Mouse (Mus musculus) heart, embryonic 16.5 days (tissue): Measurements from ENCODE around the gene Cd37. TPM values are rescaled to one million over a fixed set of nuclear protein-coding genes. Genes with fewer than 3 reads are reported as not detected.

Experiments
- ATAC-seq: fragments of 200-750 bp; cut with Nextera tagmentation; replicated peaks from 2 replicates; pipeline ENCODE4 v1.8.0; 2017; ENCODE audit warnings: moderate number of reproducible peaks; ENCODE audit not compliant: insufficient read depth, low FRiP score; ENCODE audit errors: extremely low read depth
- H3K27ac ChIP-seq: fragments of 300-500 bp; sonication (generic); 2 replicates; pipeline ENCODE4 v1.5.1; 2014; ENCODE audit warnings: mild to moderate bottlenecking, low read length, control low read depth, moderate library complexity
- H3K27me3 ChIP-seq: fragments of 300-500 bp; sonication (generic); 2 replicates; pipeline ENCODE4 v1.6.1; 2014; ENCODE audit warnings: low read length, mixed read lengths; ENCODE audit not compliant: control insufficient read depth, insufficient read depth
- H3K36me3 ChIP-seq: fragments of 300-500 bp; sonication (generic); 2 replicates; pipeline ENCODE4 v1.6.1; 2014; ENCODE audit not compliant: control insufficient read depth, insufficient read depth
- H3K4me1 ChIP-seq: fragments of 300-500 bp; sonication (generic); 2 replicates; pipeline ENCODE4 v1.6.1; 2014; ENCODE audit warnings: low read length, mixed read lengths; ENCODE audit not compliant: control insufficient read depth, insufficient read depth
- H3K4me2 ChIP-seq: fragments of 300-500 bp; sonication (generic); 2 replicates; pipeline ENCODE4 v1.6.1; 2014; ENCODE audit warnings: low read depth, mild to moderate bottlenecking, control low read depth, low read length
- H3K4me3 ChIP-seq: fragments of 300-500 bp; sonication (generic); 2 replicates; pipeline ENCODE4 v1.5.1; 2014; ENCODE audit warnings: mild to moderate bottlenecking, control low read depth, low read length
- H3K9ac ChIP-seq: fragments of 300-500 bp; sonication (generic); 2 replicates; pipeline ENCODE4 v1.6.1; 2014; ENCODE audit warnings: low read length, control low read depth
- H3K9me3 ChIP-seq: fragments of 300-500 bp; sonication (generic); replicated peaks from 2 replicates; pipeline ENCODE4 v1.6.1; 2016; ENCODE audit warnings: low read length; ENCODE audit not compliant: control insufficient read depth
- WGBS: fragments of 180-500 bp; shearing (Covaris S2); extraction: QIAGEN DNeasy Blood & Tissue Kit; methylation state at CpG from one replicate; pipeline ENCODE4 v1.1.7; 2014; 5-methylcytosine and 5-hydroxymethylcytosine counted together
- polyA plus RNA-seq: library from polyadenylated mRNA; unstranded; fragments of >200 nt; fragmentation: Nextera tagmentation; extraction: Ambion mirVana; gene quantifications from 2 replicates; pipeline ENCODE4 v1.2.1, GENCODE M21; 2015

Cd37 gene
- polyA plus RNA-seq = 5.0 and 9.2 TPM in 2 replicates

DNA sequence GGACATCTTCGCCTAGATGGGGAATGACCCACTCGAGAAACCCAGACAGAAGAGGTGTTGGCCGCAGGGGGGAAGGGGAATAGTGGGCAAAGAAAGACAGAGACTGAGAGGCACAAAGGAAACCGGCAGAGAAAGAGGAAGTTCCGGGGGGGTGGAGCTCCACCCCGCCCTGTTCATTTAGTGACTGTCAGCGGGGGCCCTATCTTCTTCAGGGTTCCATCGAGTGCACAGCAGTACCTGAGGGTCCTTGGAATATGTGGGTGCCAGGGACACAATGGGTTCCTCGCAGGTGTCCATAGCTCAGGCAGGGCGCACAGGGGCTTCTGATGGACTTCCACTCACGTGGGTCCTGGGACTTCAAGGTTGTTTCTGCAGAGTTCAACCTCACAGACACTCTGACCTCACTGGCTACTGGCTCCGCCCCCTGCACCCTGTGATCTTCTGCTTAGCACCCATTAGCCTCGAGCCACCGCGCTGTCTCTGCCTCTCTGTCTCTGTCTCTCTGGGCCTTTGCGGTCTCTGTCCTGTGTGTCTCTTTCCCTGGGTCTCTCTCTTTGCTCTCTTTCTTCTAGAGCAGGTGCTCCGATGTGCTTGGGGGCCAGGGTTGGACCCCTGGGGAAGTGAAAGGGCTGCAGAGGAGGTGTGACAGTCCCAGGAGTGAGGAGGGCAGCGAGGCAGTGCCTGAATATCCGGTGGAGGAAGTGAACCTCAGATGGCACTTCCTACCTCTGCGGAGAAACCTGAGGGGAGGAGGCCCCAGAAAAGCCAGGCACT lies at the start of gene Cd37:
Cd37 (minus strand) TSS at position 393 of the 774 bp plus-strand sequence.
- 0 out of 2 replicates have a peak, but pooled peaks have one; percentile 16 for ATAC-seq
- Histone ChIP-seq H3K36me3 (no peaks in the 10 kb centered on the region), H3K9ac (peak within 1 kb of the TSS; percentile 43; the same call in 1 of the 2 replicates), H3K4me3 (peak within 1 kb of the TSS; percentile 35), H3K27ac (0 out of 2 replicates have a peak within 1 kb of the TSS, but pooled peaks have one; percentile 30), H3K27me3 (0 out of 2 replicates have a peak, but pooled peaks cover 2% of the 10 kb centered on the region), H3K9me3 (no peaks in the 10 kb centered on the region), H3K4me2 (peak within 1 kb of the TSS; percentile 46), H3K4me1 (peaks cover 14% of the 10 kb centered on the region)
- 38% methylated on average over 20 of the region's 20 CpGs for WGBS

DNA sequence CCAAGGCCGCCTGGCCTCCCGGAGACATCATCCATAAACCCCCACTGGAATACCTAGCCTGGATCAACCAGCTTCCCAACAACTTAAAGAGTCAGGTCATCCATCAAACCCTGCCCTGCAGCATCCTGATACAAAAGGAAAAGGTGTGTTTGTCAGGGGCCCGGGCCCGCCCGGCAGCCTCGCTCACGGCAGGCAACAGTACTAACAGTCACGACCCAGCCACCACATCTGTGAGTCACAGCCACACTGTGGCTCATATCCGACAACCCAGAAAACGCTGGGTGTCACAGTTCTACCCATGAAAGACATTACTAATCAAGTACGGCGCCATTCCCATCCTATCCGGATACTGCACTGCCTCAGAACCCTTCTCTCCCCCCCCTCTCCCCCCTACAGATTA lies 47.6 kb upstream of the Cd37 start:
- Histone ChIP-seq H3K9ac (no peak overlapping the region), H3K27me3 (no peaks in the 10 kb centered on the region), H3K9me3 (no peaks in the 10 kb centered on the region), H3K4me2 (no peak overlapping the region), H3K36me3 (no peaks in the 10 kb centered on the region), H3K27ac (no peak overlapping the region), H3K4me3 (no peak overlapping the region), H3K4me1 (no peaks in the 10 kb centered on the region)
- no peak for ATAC-seq
- 80% methylated on average over 13 of the region's 13 CpGs for WGBS

DNA sequence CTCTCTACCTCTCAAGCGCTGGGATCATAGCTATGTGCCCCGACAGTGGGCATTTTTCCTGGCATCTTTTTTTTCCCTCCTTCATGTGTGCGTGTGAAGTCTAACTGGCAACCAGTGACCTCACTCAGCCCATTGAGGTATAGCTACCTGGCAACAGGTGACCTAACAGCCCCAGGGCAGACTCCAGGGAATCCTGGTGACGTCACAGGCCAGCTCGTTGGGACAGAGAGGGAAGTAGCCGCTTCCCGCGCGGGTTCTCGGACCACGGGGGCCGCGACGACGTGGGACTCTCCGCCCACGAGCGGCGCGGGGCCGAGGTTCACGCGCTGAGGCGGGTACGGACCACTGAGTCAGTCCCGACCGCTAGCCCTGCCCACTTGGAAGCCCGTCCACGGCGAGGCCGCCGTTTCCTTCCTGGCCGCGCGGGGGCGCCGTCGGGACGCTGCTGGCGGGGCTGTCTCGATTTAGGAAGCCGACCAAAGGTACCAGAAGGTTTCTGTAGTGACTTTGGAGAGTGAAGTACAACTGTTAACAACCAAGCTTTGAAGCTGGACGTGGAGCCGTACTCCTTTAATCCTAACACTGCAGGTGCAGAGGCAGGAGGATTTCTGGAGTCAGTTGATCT lies 38.3 kb upstream of the Cd37 start, which contains the start of gene Slc6a21:
Slc6a21 (plus strand) TSS at position 378 of the 625 bp plus-strand sequence.
- 8% methylated on average over 44 of the region's 44 CpGs for WGBS
- H3K9ac ChIP-seq = peak within 1 kb of the TSS; percentile 49; the same call in 1 of the 2 replicates
- H3K4me1 ChIP-seq = peaks cover 3% of the 10 kb centered on the region; the same call in 1 of the 2 replicates
- no peaks in the 10 kb centered on the region for H3K36me3 ChIP-seq
- peak within 1 kb of the TSS; percentile 76 for H3K4me2 ChIP-seq
- H3K27me3 ChIP-seq = no peaks in the 10 kb centered on the region
- H3K27ac ChIP-seq = no peak within 1 kb of the TSS
- peak within 1 kb of the TSS; percentile 52 for H3K4me3 ChIP-seq
- no peaks in the 10 kb centered on the region for H3K9me3 ChIP-seq
- ATAC-seq = no peak

DNA sequence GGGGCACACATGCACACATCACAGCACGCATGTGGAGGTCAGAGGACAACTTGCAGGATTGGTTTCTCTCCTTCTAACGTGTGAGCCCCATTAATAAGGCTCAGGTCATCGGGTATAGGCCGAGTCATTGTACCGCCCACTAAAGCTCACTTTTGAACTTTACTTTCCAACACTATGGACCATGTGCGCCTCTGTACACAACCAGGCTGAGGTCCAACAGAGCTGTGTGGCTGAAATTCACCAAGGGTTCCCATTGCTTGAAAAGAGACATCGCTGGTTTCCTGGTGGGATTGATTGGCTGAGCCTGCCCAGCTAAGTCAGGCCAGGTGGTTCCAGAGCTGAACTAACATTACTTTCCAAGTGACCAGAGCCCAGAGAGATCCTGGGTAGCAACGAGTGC lies 34.8 kb upstream of the Cd37 start:
- Histone ChIP-seq H3K4me3 (no peak overlapping the region), H3K4me2 (no peak overlapping the region), H3K4me1 (peaks cover 3% of the 10 kb centered on the region; the same call in 1 of the 2 replicates), H3K36me3 (no peaks in the 10 kb centered on the region), H3K27ac (no peak overlapping the region), H3K9me3 (peaks cover 3% of the 10 kb centered on the region; the same call in 1 of the 2 replicates), H3K9ac (no peak overlapping the region), H3K27me3 (no peaks in the 10 kb centered on the region)
- no peak for ATAC-seq
- 87% methylated on average over 8 of the region's 8 CpGs for WGBS

DNA sequence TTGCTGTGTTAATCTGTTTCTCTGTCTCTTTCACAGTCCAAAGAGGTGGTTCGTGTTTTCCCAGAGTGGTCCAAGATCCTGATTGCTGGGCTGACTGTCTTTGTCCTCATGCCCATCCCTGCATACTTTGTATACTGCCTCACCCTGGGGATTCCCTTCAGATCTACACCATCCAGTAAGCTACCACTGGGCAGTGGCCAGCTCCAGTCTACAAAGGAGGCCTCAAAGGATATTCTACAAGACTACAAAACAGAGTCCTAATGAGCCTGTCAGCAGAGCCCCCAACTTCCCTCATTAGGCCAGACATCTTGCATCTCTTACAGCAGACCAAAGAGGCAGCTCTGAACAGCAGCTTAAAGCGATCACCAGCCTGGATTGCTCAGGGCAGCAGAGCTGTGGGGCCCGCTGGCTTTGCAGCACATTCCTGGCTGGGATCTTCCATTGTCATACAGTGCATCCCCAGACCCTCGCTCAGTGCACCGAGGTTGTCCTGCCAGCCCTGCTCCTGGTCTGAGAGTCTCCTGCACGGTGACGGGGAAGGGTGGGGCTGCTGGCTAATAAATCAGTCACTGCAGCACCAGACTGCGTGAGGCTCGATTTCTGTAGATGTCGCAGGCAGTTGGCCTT lies 34.0 kb upstream of the Cd37 start:
- 75% methylated on average over 10 of the region's 10 CpGs for WGBS
- no peak overlapping the region for H3K27ac ChIP-seq

DNA sequence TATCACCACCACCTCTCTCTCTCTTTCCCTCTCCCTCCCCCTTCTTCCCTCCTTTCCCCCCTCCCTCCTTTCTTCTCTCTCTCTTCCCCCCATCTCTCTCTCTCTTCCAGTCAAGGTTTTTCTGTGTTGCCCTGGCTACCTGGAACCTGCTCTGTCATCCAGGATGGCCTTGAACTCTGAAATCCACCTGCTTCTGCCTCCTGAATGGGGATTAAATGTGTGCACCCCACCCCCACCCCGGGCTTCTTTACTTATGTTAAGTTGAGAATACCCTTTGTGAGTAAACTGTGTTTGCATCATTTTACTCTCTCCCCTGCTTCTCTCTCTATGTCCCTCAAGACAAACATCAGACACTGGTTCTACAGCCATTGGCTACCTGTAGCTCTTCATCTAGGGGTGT lies 26.6 kb upstream of the Cd37 start:
- H3K4me2 ChIP-seq = no peak overlapping the region
- no peaks in the 10 kb centered on the region for H3K36me3 ChIP-seq
- no peak overlapping the region for H3K9ac ChIP-seq
- H3K9me3 ChIP-seq = no peaks in the 10 kb centered on the region
- WGBS = 56% methylated on average over 1 of the region's 1 CpGs
- H3K27ac ChIP-seq = no peak overlapping the region
- no peak for ATAC-seq
- H3K4me1 ChIP-seq = peaks cover 17% of the 10 kb centered on the region
- H3K27me3 ChIP-seq = no peaks in the 10 kb centered on the region
- H3K4me3 ChIP-seq = no peak overlapping the region

More for the DNA sequence above, 34.0 kb upstream of the Cd37 start:
- H3K36me3 ChIP-seq = no peaks in the 10 kb centered on the region
- no peak overlapping the region for H3K4me2 ChIP-seq
- H3K9ac ChIP-seq = no peak overlapping the region
- H3K4me1 ChIP-seq = peaks cover 3% of the 10 kb centered on the region; the same call in 1 of the 2 replicates
- H3K27me3 ChIP-seq = no peaks in the 10 kb centered on the region
- no peak overlapping the region for H3K4me3 ChIP-seq
- H3K9me3 ChIP-seq = peaks cover 3% of the 10 kb centered on the region; the same call in 1 of the 2 replicates
- no peak for ATAC-seq

DNA sequence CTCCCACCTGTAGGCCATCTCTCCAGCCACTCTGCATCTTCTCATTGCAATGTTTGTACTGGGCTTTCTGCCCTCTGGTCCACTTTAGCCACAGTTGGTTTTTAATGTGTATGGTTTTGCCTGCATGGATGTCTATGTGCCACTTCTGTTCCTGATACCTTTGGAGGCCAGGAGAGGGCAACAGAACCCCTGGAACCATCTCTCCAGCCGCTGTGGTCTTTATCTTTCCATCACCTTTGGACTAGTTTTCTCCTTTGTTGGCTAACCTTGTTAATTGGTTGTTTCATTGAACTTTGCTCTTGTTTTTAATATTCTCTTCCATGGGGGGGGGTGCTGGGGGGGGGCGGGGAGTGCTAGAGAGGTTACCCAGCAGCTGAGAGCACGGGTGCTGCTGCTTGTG lies 25.4 kb upstream of the Cd37 start:
- Histone ChIP-seq H3K27ac (no peak overlapping the region), H3K9ac (no peak overlapping the region), H3K4me3 (no peak overlapping the region), H3K9me3 (no peaks in the 10 kb centered on the region), H3K4me2 (no peak overlapping the region), H3K4me1 (peaks cover 17% of the 10 kb centered on the region), H3K36me3 (no peaks in the 10 kb centered on the region), H3K27me3 (no peaks in the 10 kb centered on the region)
- 69% methylated on average over 3 of the region's 3 CpGs for WGBS
- no peak for ATAC-seq

DNA sequence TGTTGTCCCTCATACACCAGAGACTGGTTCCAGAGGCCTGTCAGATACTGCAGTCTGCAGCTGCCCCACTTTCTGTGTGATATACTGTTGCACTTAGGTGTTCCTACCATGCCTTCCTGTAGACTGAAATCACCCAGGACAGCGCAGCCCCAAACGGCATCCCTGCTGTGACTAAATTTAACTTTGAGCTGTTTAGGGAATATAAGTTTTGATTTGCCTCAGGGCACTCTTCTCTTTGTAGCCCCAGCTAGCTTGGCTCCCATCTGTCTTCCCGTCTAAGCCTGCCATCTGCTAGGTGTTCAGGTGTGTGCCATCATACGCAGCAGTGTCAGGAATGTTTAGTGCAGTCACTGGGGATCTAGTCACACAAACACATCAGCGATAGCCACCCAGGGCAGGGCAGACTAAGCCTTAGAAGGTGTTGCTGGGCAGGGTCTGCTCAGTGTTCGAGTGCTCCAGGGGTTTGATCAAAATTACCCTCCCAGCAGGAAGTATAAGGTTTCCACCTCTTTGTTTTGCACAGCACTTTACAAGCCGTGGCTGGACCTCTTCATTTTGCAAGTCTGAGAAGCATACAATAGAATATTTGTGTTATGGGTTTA lies 24.2 kb upstream of the Cd37 start:
- no peak for ATAC-seq
- 51% methylated on average over 7 of the region's 7 CpGs for WGBS
- Histone ChIP-seq H3K4me2 (no peak overlapping the region), H3K36me3 (no peaks in the 10 kb centered on the region), H3K27ac (peak overlapping the region; percentile 58; the same call in 1 of the 2 replicates), H3K27me3 (no peaks in the 10 kb centered on the region), H3K9ac (no peak overlapping the region), H3K4me3 (no peak overlapping the region), H3K9me3 (no peaks in the 10 kb centered on the region), H3K4me1 (peaks cover 17% of the 10 kb centered on the region)
